Mouse (Mus musculus) small intestine, adult 2 months (tissue): ENCODE results near the gene Sstr5. TPM values are rescaled to one million over a fixed set of nuclear protein-coding genes. Genes with fewer than 3 reads are reported as not detected.
A peak's percentile ranks its signal among the peaks of the same experiment; 100 is the strongest.

Source experiments
- H3K27ac ChIP-seq: fragments of 200-500 bp; 2 replicates; pipeline ENCODE4 v1.5.1; 2012; ENCODE audit warnings: low read depth, low read length, control low read depth, inconsistent platforms; ENCODE audit not compliant: insufficient read depth
- H3K27me3 ChIP-seq: fragments of 200-500 bp; 2 replicates; pipeline ENCODE4 v1.6.1; 2012; ENCODE audit warnings: mild to moderate bottlenecking, moderate library complexity, low read length, inconsistent platforms; ENCODE audit not compliant: control insufficient read depth, insufficient read depth
- H3K36me3 ChIP-seq: fragments of 200-500 bp; 2 replicates; pipeline ENCODE4 v1.6.1; 2012; ENCODE audit warnings: mild to moderate bottlenecking, low read length, control low read depth, inconsistent platforms; ENCODE audit not compliant: control insufficient read depth, insufficient read depth
- H3K4me1 ChIP-seq: fragments of 200-500 bp; 2 replicates; pipeline ENCODE4 v1.6.1; 2012; ENCODE audit warnings: low read length, inconsistent platforms, mixed read lengths; ENCODE audit not compliant: control insufficient read depth, insufficient read depth, insufficient read length
- H3K4me3 ChIP-seq: fragments of 200-500 bp; 2 replicates; pipeline ENCODE4 v1.5.1; 2012; ENCODE audit warnings: low read depth, mild to moderate bottlenecking, control low read depth, inconsistent platforms, low read length, moderate library complexity
- CTCF ChIP-seq: fragments of 200-500 bp; IDR thresholded peaks from 2 replicates; pipeline ENCODE4 v1.5.1; 2012; ENCODE audit warnings: low read depth, mild to moderate bottlenecking, control low read depth, inconsistent platforms, low read length, moderate library complexity, mixed read lengths; ENCODE audit not compliant: insufficient replicate concordance, insufficient read length; ENCODE audit errors: extremely low read depth
- POLR2A ChIP-seq: fragments of 200-500 bp; IDR thresholded peaks from 2 replicates; pipeline ENCODE4 v1.6.1; 2012; ENCODE audit warnings: low read depth, mild to moderate bottlenecking, control low read depth, inconsistent platforms, low read length, moderate library complexity
- WGBS: fragments of 180-500 bp; shearing (Covaris S2); methylation state at CpG from one replicate; pipeline ENCODE4 v1.1.7; 2018; 5-methylcytosine and 5-hydroxymethylcytosine counted together
- polyA plus RNA-seq: library from polyadenylated mRNA; depleted of rRNA; stranded (reverse); fragments of >200 nt; gene quantifications from 2 replicates; pipeline ENCODE4 v1.2.3, GENCODE M21; 2012

Sstr5 gene
- polyA plus RNA-seq, 1 experiment, result 0.53 TPM

- 83% methylated on average over 5 of the region's 5 CpGs for WGBS
- H3K36me3 ChIP-seq, result no peaks in the 10 kb centered on the region
- TF ChIP-seq CTCF (no peak), POLR2A (no peak)
- H3K4me3 ChIP-seq, result no peak overlapping the region
- no peak overlapping the region for H3K27ac ChIP-seq
- no peaks in the 10 kb centered on the region for H3K27me3 ChIP-seq
- H3K4me1 ChIP-seq, result no peaks in the 10 kb centered on the region
Observed at GRCm38 (mm10) chr17:25519511-25519910, 22.4 kb upstream of the Sstr5 start.

GRCm38 (mm10) chr17:25518144-25518543, 21.1 kb upstream of the Sstr5 start:
- no peak for TF ChIP-seq CTCF
- no peak for TF ChIP-seq POLR2A
- no peaks in the 10 kb centered on the region for H3K27me3 ChIP-seq
- no peaks in the 10 kb centered on the region for H3K36me3 ChIP-seq
- H3K4me1 ChIP-seq, result no peaks in the 10 kb centered on the region
- 88% methylated on average over 17 of the region's 17 CpGs for WGBS
- H3K4me3 ChIP-seq, result no peak overlapping the region
- H3K27ac ChIP-seq, result no peak overlapping the region

- TF ChIP-seq POLR2A (no peak), CTCF (no peak)
- Histone ChIP-seq H3K36me3 (no peaks in the 10 kb centered on the region), H3K27me3 (no peaks in the 10 kb centered on the region), H3K27ac (no peak overlapping the region), H3K4me3 (no peak overlapping the region), H3K4me1 (no peaks in the 10 kb centered on the region)
- WGBS, result 27% methylated on average over 5 of the region's 5 CpGs
Observed at GRCm38 (mm10) chr17:25516315-25516714, 19.2 kb upstream of the Sstr5 start.

- H3K36me3 ChIP-seq, result no peaks in the 10 kb centered on the region
- H3K27me3 ChIP-seq, result no peaks in the 10 kb centered on the region
- no peaks in the 10 kb centered on the region for H3K4me1 ChIP-seq
- no peak overlapping the region for H3K27ac ChIP-seq
- no peak for TF ChIP-seq POLR2A
- no peak for TF ChIP-seq CTCF
- no peak overlapping the region for H3K4me3 ChIP-seq
- 89% methylated on average over 2 of the region's 2 CpGs for WGBS
Observed at GRCm38 (mm10) chr17:25514055-25514454, 17.0 kb upstream of the Sstr5 start.

DNA sequence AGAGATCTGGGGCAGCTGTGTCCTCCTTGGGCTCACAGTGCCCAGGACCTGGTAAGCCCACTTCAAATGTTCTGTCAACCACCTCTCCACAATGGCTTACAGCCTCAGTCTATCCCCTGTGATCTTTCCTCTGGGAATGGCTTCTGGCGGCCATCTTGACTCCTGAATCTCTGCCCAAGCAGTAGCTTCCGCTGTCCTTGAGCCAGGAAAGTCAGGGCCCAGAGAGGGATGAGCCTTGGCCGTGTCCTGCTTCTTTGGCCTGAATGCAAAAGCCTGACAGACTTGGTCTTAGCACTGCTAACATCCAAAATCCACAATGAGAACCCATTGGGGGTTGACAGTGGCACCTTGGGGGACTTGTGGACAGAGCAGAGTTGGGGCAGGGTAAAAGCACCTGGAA, 14.8 kb upstream of the Sstr5 start:
- no peak overlapping the region for H3K27ac ChIP-seq
- WGBS, result 55% methylated on average over 3 of the region's 3 CpGs

DNA sequence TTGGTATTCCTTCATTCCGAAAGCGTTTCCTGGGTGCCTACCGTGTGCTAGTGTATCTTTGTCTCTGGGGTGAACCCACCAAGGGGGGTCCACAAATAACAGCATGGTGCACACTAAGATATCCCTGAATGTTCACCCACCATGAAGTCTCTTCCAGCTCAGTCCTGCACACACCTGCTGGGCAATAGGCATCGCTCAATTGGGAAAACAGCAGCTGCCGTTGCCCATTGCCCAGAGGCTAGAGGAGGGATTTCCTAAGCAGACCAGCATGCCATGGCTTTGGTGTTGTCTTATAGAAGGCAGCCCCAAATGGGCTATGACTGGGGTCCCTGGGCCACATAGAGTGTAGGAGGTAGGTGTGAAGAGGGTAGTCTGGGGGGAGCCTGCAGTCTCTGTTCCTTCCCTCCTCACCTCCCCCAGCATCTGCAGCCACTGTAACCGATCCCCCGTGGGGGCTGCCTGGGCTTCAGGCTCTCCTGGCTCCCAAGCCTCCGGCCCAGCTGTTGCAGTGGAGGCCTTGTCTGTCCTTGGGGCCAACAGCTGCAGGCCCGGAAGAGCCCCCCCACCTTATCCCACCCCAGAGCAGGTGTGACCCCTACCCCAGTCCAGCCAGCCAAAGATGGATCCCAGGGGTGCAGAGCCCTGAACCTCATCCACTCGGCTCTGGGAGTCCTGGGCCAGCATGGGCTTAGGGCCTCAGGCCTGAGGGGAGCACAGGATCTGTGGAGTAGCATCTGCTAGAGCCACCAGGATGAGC, 13.2 kb upstream of the Sstr5 start:
- no peak overlapping the region for H3K4me3 ChIP-seq
- WGBS, result 77% methylated on average over 10 of the region's 10 CpGs

More for the DNA sequence above, 14.8 kb upstream of the Sstr5 start:
- no peak for TF ChIP-seq CTCF
- no peak for TF ChIP-seq POLR2A
- Histone ChIP-seq H3K4me1 (no peaks in the 10 kb centered on the region), H3K27me3 (no peaks in the 10 kb centered on the region), H3K4me3 (no peak overlapping the region), H3K36me3 (no peaks in the 10 kb centered on the region)

GRCm38 (mm10) chr17:25508860-25509577, 11.9 kb upstream of the Sstr5 start:
- Histone ChIP-seq H3K27ac (no peak overlapping the region), H3K4me3 (no peak overlapping the region), H3K27me3 (no peaks in the 10 kb centered on the region), H3K4me1 (no peaks in the 10 kb centered on the region), H3K36me3 (no peaks in the 10 kb centered on the region)
- TF ChIP-seq POLR2A (no peak), CTCF (peak; percentile 28; the same call in 1 of the 2 replicates)
- WGBS, result 54% methylated on average over 7 of the region's 7 CpGs

More for the DNA sequence above, 13.2 kb upstream of the Sstr5 start:
- Histone ChIP-seq H3K27me3 (no peaks in the 10 kb centered on the region), H3K36me3 (no peaks in the 10 kb centered on the region), H3K4me1 (no peaks in the 10 kb centered on the region), H3K27ac (no peak overlapping the region)
- TF ChIP-seq CTCF (no peak), POLR2A (no peak)
